Mouse (Mus musculus) liver, adult 2 months (tissue): ENCODE results near the gene Vps37c. TPM values are rescaled to one million over a fixed set of nuclear protein-coding genes. Genes with fewer than 3 reads are reported as not detected.

ENCODE experiments used
- DNase-seq: peaks from one replicate; pipeline ENCODE4 v3.0.0-alpha.2; 2011; ENCODE audit warnings: low read depth, low spot score; ENCODE audit errors: extremely low read depth
- H3K27ac ChIP-seq: fragments of 200-500 bp; replicated peaks from 2 replicates; pipeline ENCODE4 v1.5.1; 2012; ENCODE audit warnings: low read depth, mild to moderate bottlenecking, control low read depth, inconsistent platforms, low read length; ENCODE audit not compliant: insufficient read depth
- H3K27me3 ChIP-seq: fragments of 200-500 bp; 2 replicates; pipeline ENCODE4 v1.6.1; 2012; ENCODE audit warnings: mild to moderate bottlenecking, moderate library complexity, low read length, inconsistent platforms; ENCODE audit not compliant: control insufficient read depth, insufficient read depth
- H3K36me3 ChIP-seq: fragments of 200-500 bp; 2 replicates; pipeline ENCODE4 v1.6.1; 2012; ENCODE audit warnings: low read length, inconsistent platforms; ENCODE audit not compliant: control insufficient read depth, insufficient read depth
- H3K4me1 ChIP-seq: fragments of 200-500 bp; 2 replicates; pipeline ENCODE4 v1.6.1; 2011; ENCODE audit warnings: low read length; ENCODE audit not compliant: control insufficient read depth, insufficient read depth
- H3K4me3 ChIP-seq: fragments of 200-500 bp; 2 replicates; pipeline ENCODE4 v1.5.1; 2011; ENCODE audit warnings: low read depth, mild to moderate bottlenecking, control low read depth, low read length, moderate library complexity; ENCODE audit not compliant: insufficient read depth
- H3K79me2 ChIP-seq: fragments of 200-500 bp; 2 replicates; pipeline ENCODE4 v1.6.1; 2012; ENCODE audit warnings: inconsistent platforms, mild to moderate bottlenecking, low read length, moderate library complexity; ENCODE audit not compliant: control insufficient read depth, insufficient read depth
- H3K9ac ChIP-seq: fragments of 200-500 bp; 2 replicates; pipeline ENCODE4 v1.6.1; 2012; ENCODE audit warnings: low read depth, mild to moderate bottlenecking, control low read depth, inconsistent platforms, low read length
- CTCF ChIP-seq: fragments of 200-500 bp; IDR thresholded peaks from 2 replicates; pipeline ENCODE4 v1.5.1; 2011; ENCODE audit warnings: low read depth, low read length, control low read depth
- POLR2A ChIP-seq: fragments of 200-500 bp; IDR thresholded peaks from 2 replicates; pipeline ENCODE4 v1.6.1; 2011; ENCODE audit warnings: low read length, control low read depth; ENCODE audit not compliant: insufficient read depth; ENCODE audit errors: extremely low read depth
- WGBS: fragments of 180-500 bp; shearing (Covaris S2); methylation state at CpG from one replicate; pipeline ENCODE4 v1.1.7; 2018; 5-methylcytosine and 5-hydroxymethylcytosine counted together
- polyA plus RNA-seq: library from polyadenylated mRNA; depleted of rRNA; stranded (reverse); fragments of >200 nt; gene quantifications from 2 replicates; pipeline ENCODE4 v1.2.3, GENCODE M21; 2012
- total RNA-seq: library from RNA; depleted of rRNA; stranded (reverse); fragments of >200 nt; gene quantifications from 2 replicates; pipeline ENCODE4 v1.2.3, GENCODE M21; 2014

The Vps37c gene
- total and polyA plus RNA-seq, 2 experiments: 2.9 to 18.1 TPM

GRCm38 (mm10) chr19:10677915-10678771 is 10.4 kb upstream of the Vps37c start, which contains the start of gene Pga5:
TSS of gene Pga5 (minus strand) at chr19:10678071.
- no peak within 1 kb of the TSS for H3K27ac ChIP-seq
- TF ChIP-seq CTCF: peak; percentile 97
- TF ChIP-seq POLR2A: no peak
- 29% methylated on average over 6 of the region's 6 CpGs for WGBS
- H3K4me1 ChIP-seq: no peaks in the 10 kb centered on the region
- H3K4me3 ChIP-seq: no peak within 1 kb of the TSS
- no peaks in the 10 kb centered on the region for H3K27me3 ChIP-seq
- DNase-seq: peak; percentile 46
- no peaks in the 10 kb centered on the region for H3K36me3 ChIP-seq
- no peaks in the 10 kb centered on the region for H3K79me2 ChIP-seq
- H3K9ac ChIP-seq: no peak within 1 kb of the TSS

- no peak overlapping the region for H3K4me3 ChIP-seq
- TF ChIP-seq CTCF (no peak), POLR2A (no peak)
- H3K9ac ChIP-seq: no peak overlapping the region
- 85% methylated on average over 1 of the region's 1 CpGs for whole genome bisulfite sequencing
- H3K27me3 ChIP-seq: no peaks in the 10 kb centered on the region
- no peaks in the 10 kb centered on the region for H3K4me1 ChIP-seq
- H3K79me2 ChIP-seq: no peaks in the 10 kb centered on the region
- DNase-seq: no peak
- no peak overlapping the region for H3K27ac ChIP-seq
- H3K36me3 ChIP-seq: no peaks in the 10 kb centered on the region
These were observed 9.8 kb upstream of the Vps37c start for GRCm38 (mm10) chr19:10678772-10679067.

DNA sequence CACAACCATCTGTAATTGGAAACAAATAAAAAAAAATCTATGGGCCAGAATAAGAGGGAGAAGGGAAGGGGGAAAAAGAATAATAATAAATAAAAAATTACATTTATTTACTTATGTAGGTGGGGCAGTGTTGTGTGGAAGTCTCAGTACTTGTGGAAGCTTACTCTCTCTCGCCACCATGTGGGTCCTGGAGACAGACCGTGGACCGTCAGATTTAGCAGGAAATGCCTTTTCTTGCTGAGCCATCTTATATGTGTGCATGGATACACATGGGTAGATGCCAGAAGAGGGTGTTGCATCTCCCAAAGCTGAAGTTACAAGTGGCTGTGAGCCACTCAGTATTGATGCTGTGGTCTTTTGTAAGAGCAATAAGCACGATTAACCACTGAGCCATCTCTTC is 7.0 kb upstream of the Vps37c start:
- H3K9ac ChIP-seq: no peak overlapping the region
- no peak overlapping the region for H3K27ac ChIP-seq
- H3K4me1 ChIP-seq: no peaks in the 10 kb centered on the region
- H3K4me3 ChIP-seq: no peak overlapping the region
- H3K27me3 ChIP-seq: no peaks in the 10 kb centered on the region
- no peak for DNase-seq
- no peaks in the 10 kb centered on the region for H3K36me3 ChIP-seq
- H3K79me2 ChIP-seq: no peaks in the 10 kb centered on the region
- 57% methylated on average over 4 of the region's 4 CpGs for WGBS
- TF ChIP-seq CTCF (no peak), POLR2A (no peak)

- H3K4me3 ChIP-seq: no peak overlapping the region
- H3K79me2 ChIP-seq: peaks cover 6% of the 10 kb centered on the region; the same call in 1 of the 2 replicates
- 91% methylated on average over 9 of the region's 9 CpGs for WGBS
- peaks cover 6% of the 10 kb centered on the region; the same call in 1 of the 2 replicates for H3K4me1 ChIP-seq
- H3K9ac ChIP-seq: no peak overlapping the region
- TF ChIP-seq CTCF: no peak
- TF ChIP-seq POLR2A: no peak
- H3K27ac ChIP-seq: no peak overlapping the region
- no peak for DNase-seq
- H3K27me3 ChIP-seq: no peaks in the 10 kb centered on the region
- H3K36me3 ChIP-seq: no peaks in the 10 kb centered on the region
These were observed 3.5 kb upstream of the Vps37c start for GRCm38 (mm10) chr19:10685081-10685480.

DNA sequence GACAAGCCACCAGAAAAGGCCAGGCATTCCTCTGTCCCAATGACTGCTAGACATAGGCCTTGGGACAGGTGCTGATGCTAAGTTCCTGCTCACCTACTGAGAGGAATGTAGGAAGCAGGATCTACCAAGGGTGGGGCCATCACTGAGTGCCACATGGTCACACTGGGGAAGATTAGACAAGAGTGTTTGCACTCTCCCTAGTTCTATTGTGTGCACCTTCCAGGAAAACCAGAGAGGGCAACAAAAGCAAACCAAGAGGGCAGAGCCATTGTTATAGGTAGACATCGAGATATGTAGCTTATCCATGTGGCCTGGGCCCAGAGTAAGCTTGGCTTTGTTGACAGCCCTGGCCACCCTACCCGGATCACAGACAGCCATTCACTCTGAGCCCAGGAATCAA is 2.8 kb upstream of the Vps37c start:
- H3K27ac ChIP-seq: no peak overlapping the region
- 74% methylated on average over 2 of the region's 2 CpGs for WGBS
- peaks cover 8% of the 10 kb centered on the region; the same call in 1 of the 2 replicates for H3K79me2 ChIP-seq
- H3K4me1 ChIP-seq: peaks cover 8% of the 10 kb centered on the region
- no peak overlapping the region for H3K9ac ChIP-seq
- no peaks in the 10 kb centered on the region for H3K27me3 ChIP-seq
- DNase-seq: no peak
- TF ChIP-seq POLR2A: no peak
- TF ChIP-seq CTCF: no peak
- no peaks in the 10 kb centered on the region for H3K36me3 ChIP-seq
- no peak overlapping the region for H3K4me3 ChIP-seq
